Mouse (Mus musculus) stomach, postnatal 0 days (tissue): ENCODE data around the gene Catsperg1. TPM values are rescaled to one million over a fixed set of nuclear protein-coding genes. Genes with fewer than 3 reads are reported as not detected.

Source experiments
- ATAC-seq: fragments of 200-750 bp; cut with Nextera tagmentation; 2 replicates; pipeline ENCODE4 v1.8.0; 2017; ENCODE audit not compliant: low FRiP score, low TSS enrichment
- DNase-seq: peaks from one replicate; pipeline ENCODE4 v3.0.0-alpha.2; 2016; ENCODE audit warnings: low spot score
- H3K27ac ChIP-seq: fragments of 300-500 bp; sonication (generic); replicated peaks from 2 replicates; pipeline ENCODE4 v1.5.1; 2014; ENCODE audit warnings: mild to moderate bottlenecking, control low read depth
- H3K27me3 ChIP-seq: fragments of 300-500 bp; sonication (generic); 2 replicates; pipeline ENCODE4 v1.6.1; 2014; ENCODE audit warnings: low read length; ENCODE audit not compliant: control insufficient read depth, insufficient read depth
- H3K36me3 ChIP-seq: fragments of 300-500 bp; sonication (generic); 2 replicates; pipeline ENCODE4 v1.6.1; 2014; ENCODE audit warnings: low read length, mixed read lengths; ENCODE audit not compliant: control insufficient read depth, insufficient read depth
- H3K4me1 ChIP-seq: fragments of 300-500 bp; sonication (generic); replicated peaks from 2 replicates; pipeline ENCODE4 v1.6.1; 2014; ENCODE audit warnings: antibody characterized with exemption; ENCODE audit not compliant: control insufficient read depth, insufficient read depth
- H3K4me2 ChIP-seq: fragments of 300-500 bp; sonication (generic); replicated peaks from 2 replicates; pipeline ENCODE4 v1.6.1; 2014; ENCODE audit warnings: low read depth, mild to moderate bottlenecking, control low read depth, moderate library complexity
- H3K4me3 ChIP-seq: fragments of 300-500 bp; sonication (generic); 2 replicates; pipeline ENCODE4 v1.5.1; 2014; ENCODE audit warnings: low read depth, low read length, control low read depth
- H3K9ac ChIP-seq: fragments of 300-500 bp; sonication (generic); 2 replicates; pipeline ENCODE4 v1.6.1; 2014; ENCODE audit warnings: mild to moderate bottlenecking, low read length, control low read depth, mixed read lengths
- H3K9me3 ChIP-seq: fragments of 300-500 bp; sonication (generic); 2 replicates; pipeline ENCODE4 v1.6.1; 2016; ENCODE audit warnings: low read length; ENCODE audit not compliant: control insufficient read depth
- CTCF ChIP-seq: IDR thresholded peaks from 2 replicates; pipeline ENCODE4 v1.5.1; 2016; ENCODE audit warnings: antibody characterized with exemption, low read depth, mild to moderate bottlenecking, moderate library complexity
- EP300 ChIP-seq: optimal IDR thresholded peaks from 2 replicates; pipeline ENCODE3; 2016; ENCODE audit warnings: antibody characterized with exemption
- WGBS: fragments of 180-500 bp; shearing (Covaris S2); extraction: QIAGEN DNeasy Blood & Tissue Kit; methylation state at CpG from one replicate; pipeline ENCODE4 v1.1.7; 2014; 5-methylcytosine and 5-hydroxymethylcytosine counted together
- polyA plus RNA-seq: library from polyadenylated mRNA; unstranded; fragments of >200 nt; fragmentation: Nextera tagmentation; extraction: Ambion mirVana; gene quantifications from 2 replicates; pipeline ENCODE4 v1.2.1, GENCODE M21; 2015

The Catsperg1 gene
- polyA plus RNA-seq, 1 experiment from 2014 or later: 0.29 TPM

DNA sequence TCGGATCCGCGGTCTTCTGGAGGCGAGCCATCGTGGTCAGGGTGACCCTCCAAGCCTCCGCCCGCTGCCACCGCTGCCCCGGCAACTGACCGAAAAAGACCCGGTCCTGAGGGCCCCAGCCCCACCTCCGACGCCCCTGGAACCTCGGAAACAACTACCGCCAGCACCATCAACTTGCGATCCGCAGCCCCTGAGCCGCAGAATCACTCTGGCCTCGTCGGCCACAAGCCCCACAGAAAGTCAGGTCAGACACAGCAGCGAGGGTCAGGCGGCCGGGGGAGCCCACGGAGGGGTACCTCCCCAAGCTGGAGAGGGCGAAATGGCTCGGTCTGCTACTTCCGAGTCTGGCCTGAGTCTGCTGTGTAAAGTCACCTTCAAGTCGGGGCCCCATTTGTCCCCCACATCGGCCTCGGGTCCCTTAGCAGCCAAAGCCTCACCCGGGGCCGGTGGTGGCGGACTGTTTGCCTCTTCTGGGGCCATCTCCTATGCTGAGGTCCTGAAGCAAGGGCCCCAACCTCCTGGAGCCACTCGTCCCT, 42.2 kb downstream of the Catsperg1 start:
- WGBS: 12% methylated on average over 34 of the region's 34 CpGs
- ATAC-seq (no peak), DNase-seq (peak; percentile 31)
- Histone ChIP-seq H3K4me1 (peaks cover 6% of the 10 kb centered on the region; the same call in 1 of the 2 replicates), H3K27ac (no peak overlapping the region), H3K27me3 (no peaks in the 10 kb centered on the region), H3K9ac (peak overlapping the region; percentile 55), H3K4me3 (peak overlapping the region; percentile 54), H3K9me3 (no peaks in the 10 kb centered on the region), H3K4me2 (peak overlapping the region; percentile 72), H3K36me3 (peaks cover 19% of the 10 kb centered on the region)
- no peak for TF ChIP-seq EP300

DNA sequence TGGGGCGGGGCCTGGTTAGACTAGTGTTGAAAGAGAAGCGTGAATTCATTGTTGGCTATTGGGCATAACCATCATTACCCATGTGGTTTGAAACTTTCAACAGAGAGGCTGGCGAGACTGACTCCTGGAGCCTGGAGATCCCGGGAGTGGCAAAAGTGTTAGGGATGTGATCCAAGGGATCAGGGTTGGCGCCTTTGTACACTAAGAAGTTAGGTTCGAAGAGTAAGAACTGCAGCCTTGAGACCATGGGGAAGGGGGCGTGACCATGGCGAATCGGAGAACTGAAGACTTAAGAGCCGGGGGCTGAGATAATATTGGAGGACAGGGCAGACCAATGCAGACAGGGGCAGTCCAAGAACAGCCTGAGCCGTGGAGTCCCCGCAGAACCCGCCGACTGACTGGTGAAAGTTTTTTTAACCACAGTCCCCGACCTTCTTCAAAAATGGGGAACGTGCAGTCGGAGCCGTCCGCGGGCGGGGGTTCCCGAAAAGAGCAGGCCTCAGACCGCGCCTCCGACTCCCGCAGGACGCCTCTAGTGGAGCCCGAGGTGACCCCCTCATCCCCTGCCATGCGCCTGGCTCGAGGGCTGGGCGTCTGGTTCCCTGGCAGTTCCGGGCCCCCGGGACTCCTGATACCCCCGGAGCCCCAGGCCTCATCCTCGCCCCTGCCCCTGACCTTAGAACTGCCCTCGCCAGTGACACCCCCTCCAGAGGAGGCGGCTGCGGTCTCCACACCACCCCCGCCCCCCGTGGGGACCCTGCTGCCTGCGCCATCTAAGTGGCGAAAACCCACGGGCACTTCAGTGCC, 42.9 kb downstream of the Catsperg1 start:
- WGBS: 1% methylated on average over 42 of the region's 43 CpGs
- ATAC-seq: no peak
- H3K4me2 ChIP-seq: peak overlapping the region; percentile 72
- H3K27me3 ChIP-seq: no peaks in the 10 kb centered on the region
- H3K9me3 ChIP-seq: no peaks in the 10 kb centered on the region
- peaks cover 6% of the 10 kb centered on the region; the same call in 1 of the 2 replicates for H3K4me1 ChIP-seq
- peak; percentile 26 for DNase-seq
- H3K4me3 ChIP-seq: peak overlapping the region; percentile 54
- no peak overlapping the region for H3K27ac ChIP-seq
- peaks cover 19% of the 10 kb centered on the region for H3K36me3 ChIP-seq
- TF ChIP-seq CTCF (no peak), EP300 (no peak)
- peak overlapping the region; percentile 55 for H3K9ac ChIP-seq

DNA sequence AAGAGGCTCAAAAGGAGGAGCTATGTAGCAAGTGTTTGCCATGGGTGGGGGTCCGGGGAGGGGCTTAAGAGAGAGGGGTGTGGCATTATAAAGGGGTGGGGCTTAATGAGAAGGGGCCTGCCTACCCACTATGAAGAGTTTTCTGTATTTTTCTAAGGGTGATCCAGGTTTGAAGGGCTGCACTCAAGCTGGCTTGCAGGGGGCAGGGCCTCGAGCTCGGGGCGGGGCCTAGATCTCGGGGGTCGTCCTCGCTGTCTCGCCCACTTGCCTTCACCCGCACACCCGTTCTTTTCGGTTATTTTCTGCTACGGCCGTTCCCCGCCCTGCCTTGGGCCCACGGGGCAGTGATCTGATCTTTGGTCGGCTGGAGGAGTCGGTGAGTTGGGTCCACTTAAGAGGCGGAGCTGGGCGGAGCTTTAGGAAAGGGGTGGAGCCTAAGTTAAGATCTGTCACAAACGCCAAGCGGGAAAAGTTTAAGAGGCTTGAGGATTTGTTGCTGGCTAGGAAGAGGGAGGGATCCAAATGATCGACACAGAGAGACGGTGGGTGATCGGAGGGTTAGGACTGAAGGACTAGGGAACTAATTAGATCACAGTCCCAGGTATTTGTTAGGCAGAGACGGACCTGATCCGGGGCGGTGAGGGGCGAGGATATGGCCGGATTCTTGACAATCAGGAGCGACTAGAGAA, 43.6 kb downstream of the Catsperg1 start, which contains the start of the genes Ggn and Spred3:
Gene Ggn (plus strand): TSS at position 145 of the 689 bp plus-strand sequence.
Gene Spred3 (minus strand): TSS at position 346 of the 689 bp plus-strand sequence.
- DNase-seq (peak; percentile 82), ATAC-seq (peak; percentile 67)
- H3K27me3 ChIP-seq: no peaks in the 10 kb centered on the region
- under 1% methylated on average over 30 of the region's 30 CpGs for WGBS
- TF ChIP-seq CTCF: 0 out of 2 replicates have a peak, but pooled peaks have one; percentile 10
- TF ChIP-seq EP300: no peak
- H3K4me2 ChIP-seq: peak within 1 kb of the TSS; percentile 72
- H3K9me3 ChIP-seq: no peaks in the 10 kb centered on the region
- peak within 1 kb of the TSS; percentile 54 for H3K4me3 ChIP-seq
- peaks cover 6% of the 10 kb centered on the region; the same call in 1 of the 2 replicates for H3K4me1 ChIP-seq
- H3K36me3 ChIP-seq: peaks cover 12% of the 10 kb centered on the region
- H3K9ac ChIP-seq: peak within 1 kb of the TSS; percentile 55
- H3K27ac ChIP-seq: peak within 1 kb of the TSS; percentile 79

DNA sequence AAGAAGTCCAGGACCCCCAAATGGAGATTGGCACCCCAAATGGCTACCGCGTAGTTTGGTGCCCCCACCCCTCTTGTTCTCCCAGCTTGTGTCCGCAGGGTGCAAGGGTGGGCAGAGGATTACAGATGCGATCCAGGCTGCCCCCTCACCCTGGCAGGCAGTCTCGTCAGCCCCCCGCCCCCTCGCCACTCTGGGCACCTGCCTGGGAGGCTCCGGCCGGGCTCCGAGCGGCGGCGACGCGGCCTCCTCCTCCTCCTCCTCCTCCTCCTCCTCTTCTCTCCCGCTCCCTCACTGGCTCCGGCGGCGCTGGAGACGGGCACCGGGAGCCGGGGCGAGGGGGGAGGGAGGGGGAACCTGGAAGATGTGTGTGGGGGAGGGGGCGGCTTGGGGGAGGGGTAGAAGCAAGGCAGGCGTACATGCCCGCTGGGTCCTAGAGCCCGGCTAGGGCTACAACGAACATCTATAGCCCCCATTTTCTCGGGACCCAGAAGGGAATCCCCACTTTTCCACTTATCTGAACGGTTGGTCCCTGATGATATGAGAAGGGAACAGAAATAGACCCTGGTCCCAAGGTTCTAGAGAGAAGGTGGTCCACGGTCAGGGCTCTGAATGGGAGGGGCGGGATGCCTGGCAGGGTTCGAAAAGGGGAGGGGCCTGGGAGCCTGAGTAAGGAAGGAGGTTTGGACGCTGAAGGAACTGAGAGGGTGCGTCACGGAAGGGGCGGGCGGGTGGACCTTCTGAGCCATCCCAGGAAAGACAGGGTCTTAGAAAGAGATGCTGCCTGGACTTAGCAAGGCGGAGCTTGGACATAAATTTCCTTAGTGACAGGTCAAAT, 44.4 kb downstream of the Catsperg1 start:
- ATAC-seq: peak; percentile 76
- H3K27ac ChIP-seq: peak overlapping the region; percentile 79; the same call in 1 of the 2 replicates
- H3K9me3 ChIP-seq: no peaks in the 10 kb centered on the region
- H3K36me3 ChIP-seq: peaks cover 5% of the 10 kb centered on the region
- no peak for TF ChIP-seq CTCF
- no peak for TF ChIP-seq EP300
- peak overlapping the region; percentile 52 for H3K9ac ChIP-seq
- H3K27me3 ChIP-seq: no peaks in the 10 kb centered on the region
- peak; percentile 72 for DNase-seq
- H3K4me1 ChIP-seq: peaks cover 6% of the 10 kb centered on the region; the same call in 1 of the 2 replicates
- H3K4me2 ChIP-seq: peak overlapping the region; percentile 72
- WGBS: under 1% methylated on average over 24 of the region's 39 CpGs
- H3K4me3 ChIP-seq: peak overlapping the region; percentile 54

DNA sequence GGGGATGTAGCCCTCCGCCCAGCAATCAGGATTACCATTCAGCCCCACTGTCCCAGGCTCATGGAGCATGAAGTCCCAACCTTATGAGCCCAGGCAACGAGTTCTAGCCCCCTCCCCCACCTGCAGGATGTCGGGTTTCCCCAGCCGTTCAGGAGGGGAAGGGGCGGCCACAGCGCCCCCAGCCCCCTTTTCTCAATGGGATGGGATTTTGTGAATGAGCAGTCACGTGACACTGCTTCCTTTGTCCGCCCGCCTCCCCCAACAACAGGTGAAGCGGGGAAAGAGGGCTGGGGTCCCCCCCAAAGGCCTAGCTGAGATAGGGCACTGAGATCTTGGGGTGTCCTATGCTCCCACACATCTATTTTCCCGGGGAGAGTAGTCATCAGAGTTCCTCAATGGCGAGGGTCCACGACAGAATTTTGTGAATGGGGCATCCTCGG, 45.0 kb downstream of the Catsperg1 start:
- no peak for TF ChIP-seq EP300
- no peak for TF ChIP-seq CTCF
- no peak for DNase-seq
- Histone ChIP-seq H3K27me3 (no peaks in the 10 kb centered on the region), H3K9ac (peak overlapping the region; percentile 52), H3K27ac (no peak overlapping the region), H3K4me2 (peak overlapping the region; percentile 72), H3K4me1 (peaks cover 6% of the 10 kb centered on the region; the same call in 1 of the 2 replicates), H3K4me3 (peak overlapping the region; percentile 54), H3K36me3 (peaks cover 3% of the 10 kb centered on the region), H3K9me3 (no peaks in the 10 kb centered on the region)
- ATAC-seq: no peak
- 1% methylated on average over 14 of the region's 14 CpGs for WGBS
